Mouse (Mus musculus) heart, embryonic 13.5 days (tissue): ENCODE measurements around the gene Emc1. TPM values are rescaled to one million over a fixed set of nuclear protein-coding genes. Genes with fewer than 3 reads are reported as not detected.
A peak's percentile ranks its signal among the peaks of the same experiment; 100 is the strongest.

ENCODE experiments used
- microRNA-seq: library from miRNA; unstranded; fragments of <30 nt; microRNA quantifications from one replicate; pipeline ENCODE4, GENCODE M21; 2016
- polyA plus RNA-seq: library from polyadenylated mRNA; unstranded; fragments of >200 nt; fragmentation: Nextera tagmentation; extraction: Ambion mirVana; gene quantifications from 2 replicates; pipeline ENCODE4 v1.2.1, GENCODE M21; 2015

Emc1 gene
- polyA plus RNA-seq, 1 experiment from 2014 or later = 41.0 TPM

Small RNA genes within 50 kb of the gene (microRNA-seq; reads per million reads assigned to microRNA genes)
- gene Gm24245 (3.5 reads per million, percentile 14 among the genes with 10 or more reads in this experiment), gene Gm25732 (not detected)

Other genes starting within 250 kb of the Emc1 start
- 572 and 667 TPM in 2 replicates for gene Minos1, start 221.5 kb upstream of the Emc1 start, polyA plus RNA-seq
- gene Capzb, start 159.7 kb upstream of the Emc1 start, polyA plus RNA-seq = 376 and 386 TPM in 2 replicates
- 8.8 and 10.2 TPM in 2 replicates for gene Pqlc2, start 41.9 kb upstream of the Emc1 start, polyA plus RNA-seq
- gene Akr7a5, start 41.8 kb upstream of the Emc1 start, polyA plus RNA-seq = 65.3 and 66.3 TPM in 2 replicates
- gene Mrto4, start within 50 bp of the Emc1 start, polyA plus RNA-seq = 77.9 and 91.9 TPM in 2 replicates
- 53.2 and 53.4 TPM in 2 replicates for gene Ubr4, start within 50 bp of the Emc1 start, polyA plus RNA-seq
- 2.8 and 3.2 TPM in 2 replicates for gene Iffo2, start 178.0 kb downstream of the Emc1 start, polyA plus RNA-seq